Mouse (Mus musculus) neural tube, embryonic 13.5 days (tissue): ENCODE results near the gene Tnxb. TPM values are rescaled to one million over a fixed set of nuclear protein-coding genes. Genes with fewer than 3 reads are reported as not detected.
"Not testable (repeated sequence)": the region's sequence is repeated elsewhere in the genome, so short reads cannot be mapped to it uniquely, and the experiment has no call there.

ENCODE experiments used
- ATAC-seq: fragments of 200-750 bp; cut with Nextera tagmentation; 2 replicates; pipeline ENCODE4 v1.8.0; 2017; ENCODE audit warnings: low read depth, mild to moderate bottlenecking, moderate TSS enrichment, moderate library complexity
- H3K27ac ChIP-seq: fragments of 300-500 bp; sonication (generic); replicated peaks from 2 replicates; pipeline ENCODE4 v1.5.1; 2015; ENCODE audit warnings: moderate library complexity, mild to moderate bottlenecking, inconsistent platforms
- H3K27me3 ChIP-seq: fragments of 300-500 bp; sonication (generic); 2 replicates; pipeline ENCODE4 v1.6.1; 2015; ENCODE audit warnings: mild to moderate bottlenecking, inconsistent platforms
- H3K36me3 ChIP-seq: fragments of 300-500 bp; sonication (generic); 2 replicates; pipeline ENCODE4 v1.6.1; 2015; ENCODE audit warnings: mild to moderate bottlenecking, inconsistent platforms
- H3K4me1 ChIP-seq: fragments of 300-500 bp; sonication (generic); replicated peaks from 2 replicates; pipeline ENCODE4 v1.6.1; 2015; ENCODE audit warnings: inconsistent platforms
- H3K4me2 ChIP-seq: fragments of 300-500 bp; sonication (generic); 2 replicates; pipeline ENCODE4 v1.6.1; 2015; ENCODE audit warnings: inconsistent platforms, mild to moderate bottlenecking, moderate library complexity
- H3K4me3 ChIP-seq: fragments of 300-500 bp; sonication (generic); 2 replicates; pipeline ENCODE4 v1.5.1; 2015; ENCODE audit warnings: mild to moderate bottlenecking, inconsistent platforms
- H3K9ac ChIP-seq: fragments of 300-500 bp; sonication (generic); 2 replicates; pipeline ENCODE4 v1.6.1; 2015; ENCODE audit warnings: moderate library complexity, mild to moderate bottlenecking, inconsistent platforms
- H3K9me3 ChIP-seq: fragments of 300-500 bp; sonication (generic); 2 replicates; pipeline ENCODE4 v1.6.1; 2016; ENCODE audit warnings: inconsistent platforms
- WGBS: fragments of 180-500 bp; shearing (Covaris S2); methylation state at CpG from one replicate; pipeline ENCODE4 v1.1.7; 2015; 5-methylcytosine and 5-hydroxymethylcytosine counted together
- polyA plus RNA-seq: library from polyadenylated mRNA; unstranded; fragments of >200 nt; fragmentation: Nextera tagmentation; extraction: Ambion mirVana; gene quantifications from 2 replicates; pipeline ENCODE4 v1.2.1, GENCODE M21; 2015

Gene Tnxb
- polyA plus RNA-seq, 1 experiment from 2014 or later, result 0.11 TPM

DNA sequence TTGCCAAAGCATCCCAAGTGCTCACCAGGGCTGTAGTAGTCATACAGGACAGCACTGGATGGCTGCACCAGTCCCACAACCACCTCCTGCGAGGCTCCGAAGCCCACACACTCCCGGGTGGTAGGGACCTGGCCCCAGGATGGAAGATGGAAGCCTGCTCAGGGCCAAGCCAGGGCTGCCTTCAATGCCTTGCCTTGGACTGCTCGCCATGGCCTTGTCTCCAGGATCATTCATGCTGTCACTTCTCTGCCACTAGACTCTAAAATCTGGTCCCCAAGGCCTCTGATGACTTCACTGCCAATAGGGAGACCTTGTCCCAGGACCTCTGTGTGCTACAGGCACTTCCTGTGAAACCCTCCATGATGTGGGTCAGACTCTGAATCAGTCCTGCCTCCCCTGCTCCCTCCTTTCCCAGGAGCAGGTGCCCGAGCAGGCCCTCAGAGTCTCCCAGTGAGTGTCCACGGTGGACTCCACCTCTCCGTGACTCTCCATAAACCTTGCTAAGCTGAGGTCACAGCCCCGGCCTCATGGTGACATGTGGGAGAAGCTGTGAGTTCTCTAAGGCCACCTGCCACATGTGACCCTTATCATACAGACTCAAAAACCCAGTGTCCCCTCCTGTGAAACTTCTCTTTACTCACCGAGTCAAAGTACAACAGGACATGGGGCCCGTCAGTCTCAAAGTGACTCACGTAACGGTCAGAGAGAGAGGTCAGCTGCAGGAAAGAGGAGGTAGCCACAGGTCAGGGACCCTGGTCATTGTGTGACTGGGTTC lies 59.6 kb downstream of the Tnxb start:
- not testable (repeated sequence) for H3K27me3 ChIP-seq, H3K36me3 ChIP-seq, H3K4me3 ChIP-seq, H3K9ac ChIP-seq, ATAC-seq, H3K4me1 ChIP-seq, H3K4me2 ChIP-seq, H3K9me3 ChIP-seq, H3K27ac ChIP-seq
- WGBS, result 82% methylated on average over 12 of the region's 12 CpGs

GRCm38 (mm10) chr17:34737466-34737865 lies 67.1 kb downstream of the Tnxb start:
- H3K4me3 ChIP-seq, ATAC-seq, H3K4me2 ChIP-seq, H3K9me3 ChIP-seq, H3K9ac ChIP-seq, H3K27me3 ChIP-seq, H3K36me3 ChIP-seq, H3K27ac ChIP-seq, H3K4me1 ChIP-seq: not testable (repeated sequence)
- 84% methylated on average over 5 of the region's 5 CpGs for WGBS

- H3K9ac ChIP-seq, ATAC-seq: not testable (repeated sequence)
Measured at GRCm38 (mm10) chr17:34739708-34740107, 69.4 kb downstream of the Tnxb start.

DNA sequence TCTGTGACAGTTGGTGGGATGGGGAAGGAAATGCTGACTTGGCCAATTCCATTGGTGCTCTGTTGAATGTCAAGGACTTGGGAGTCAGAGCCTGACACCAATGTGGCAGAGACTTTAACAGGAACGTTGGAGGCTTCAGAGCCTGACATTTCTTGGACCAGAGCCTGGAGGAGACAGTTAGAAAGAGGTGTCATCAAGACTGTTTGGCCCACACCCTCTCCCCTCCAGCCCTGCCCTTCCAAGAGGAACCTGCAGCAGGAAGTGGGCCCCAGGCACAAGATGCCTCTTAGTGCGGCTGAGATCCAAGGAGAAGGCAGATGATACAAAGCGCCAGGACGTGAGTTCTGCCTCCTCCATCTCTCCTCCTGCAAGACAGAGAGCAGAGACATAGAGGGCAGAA lies 69.9 kb downstream of the Tnxb start:
- H3K27ac ChIP-seq, result no peak overlapping the region
- no peak overlapping the region for H3K4me3 ChIP-seq
- H3K36me3 ChIP-seq, result no peaks in the 10 kb centered on the region
- H3K4me1 ChIP-seq, result no peaks in the 10 kb centered on the region
- no peak for ATAC-seq
- H3K4me2 ChIP-seq, result no peak overlapping the region
- no peak overlapping the region for H3K9ac ChIP-seq
- H3K27me3 ChIP-seq, result no peaks in the 10 kb centered on the region; the same call in 1 of the 2 replicates
- 86% methylated on average over 4 of the region's 4 CpGs for WGBS
- H3K9me3 ChIP-seq, result no peaks in the 10 kb centered on the region

More at GRCm38 (mm10) chr17:34739708-34740107, 69.4 kb downstream of the Tnxb start:
- not testable (repeated sequence) for H3K27ac ChIP-seq, H3K4me1 ChIP-seq, H3K27me3 ChIP-seq, H3K36me3 ChIP-seq, H3K4me3 ChIP-seq, H3K4me2 ChIP-seq, H3K9me3 ChIP-seq
- 92% methylated on average over 7 of the region's 7 CpGs for WGBS

GRCm38 (mm10) chr17:34743719-34744118 lies 73.4 kb downstream of the Tnxb start, which contains the start of gene C4b:
C4b (minus strand) TSS chr17:34743882.
- 90% methylated on average over 7 of the region's 7 CpGs for WGBS
- no peak for ATAC-seq
- H3K9ac ChIP-seq, result no peak within 1 kb of the TSS

GRCm38 (mm10) chr17:34744206-34744605 lies 73.9 kb downstream of the Tnxb start:
- H3K4me2 ChIP-seq, result no peak overlapping the region
- H3K9ac ChIP-seq, result no peak overlapping the region
- no peak overlapping the region for H3K4me3 ChIP-seq
- H3K27ac ChIP-seq, result no peak overlapping the region
- ATAC-seq, result no peak
- no peaks in the 10 kb centered on the region for H3K27me3 ChIP-seq
- peaks cover 5% of the 10 kb centered on the region; the same call in 1 of the 2 replicates for H3K9me3 ChIP-seq
- 85% methylated on average over 6 of the region's 6 CpGs for WGBS
- H3K4me1 ChIP-seq, result no peaks in the 10 kb centered on the region
- no peaks in the 10 kb centered on the region for H3K36me3 ChIP-seq

More at GRCm38 (mm10) chr17:34743719-34744118, 73.4 kb downstream of the Tnxb start, which contains the start of gene C4b:
- Histone ChIP-seq H3K27ac (no peak within 1 kb of the TSS), H3K9me3 (peaks cover 5% of the 10 kb centered on the region; the same call in 1 of the 2 replicates), H3K4me3 (no peak within 1 kb of the TSS), H3K27me3 (no peaks in the 10 kb centered on the region), H3K36me3 (no peaks in the 10 kb centered on the region), H3K4me1 (no peaks in the 10 kb centered on the region), H3K4me2 (no peak within 1 kb of the TSS)

- not testable (repeated sequence) for H3K9ac ChIP-seq, H3K4me1 ChIP-seq, H3K27me3 ChIP-seq, H3K4me3 ChIP-seq, H3K9me3 ChIP-seq, H3K27ac ChIP-seq, H3K36me3 ChIP-seq, ATAC-seq, H3K4me2 ChIP-seq
- WGBS, result 94% methylated on average over 6 of the region's 6 CpGs
Measured at GRCm38 (mm10) chr17:34744611-34745010, 74.3 kb downstream of the Tnxb start.

GRCm38 (mm10) chr17:34745166-34745565 lies 74.8 kb downstream of the Tnxb start:
- not testable (repeated sequence) for H3K4me3 ChIP-seq, H3K27me3 ChIP-seq, ATAC-seq, H3K36me3 ChIP-seq, H3K4me1 ChIP-seq, H3K27ac ChIP-seq, H3K4me2 ChIP-seq, H3K9ac ChIP-seq, H3K9me3 ChIP-seq
- WGBS, result 92% methylated on average over 4 of the region's 4 CpGs

DNA sequence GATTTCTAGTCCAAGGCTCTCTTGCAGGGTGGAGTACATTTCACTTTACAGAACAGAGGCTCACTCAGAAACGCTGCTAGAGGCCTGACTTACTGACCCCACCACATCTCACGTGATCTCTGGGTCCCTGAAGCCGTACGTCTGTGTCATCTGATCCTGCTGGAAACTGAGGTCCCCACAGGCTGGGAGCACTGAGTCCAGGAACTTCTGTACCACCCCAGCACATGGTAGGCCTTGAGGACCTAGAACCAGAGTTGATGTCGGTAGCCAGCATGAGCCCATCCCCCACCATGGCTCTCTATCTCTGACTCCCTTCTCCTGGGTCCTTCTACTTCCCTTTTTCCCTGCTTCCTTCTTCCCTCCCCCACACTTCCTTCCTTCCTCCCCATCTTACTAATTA lies 76.2 kb downstream of the Tnxb start:
- 82% methylated on average over 5 of the region's 5 CpGs for WGBS
- Histone ChIP-seq H3K4me2 (no peak overlapping the region), H3K36me3 (no peaks in the 10 kb centered on the region), H3K9ac (no peak overlapping the region), H3K4me3 (no peak overlapping the region), H3K27me3 (no peaks in the 10 kb centered on the region), H3K9me3 (peaks cover 5% of the 10 kb centered on the region; the same call in 1 of the 2 replicates), H3K4me1 (no peaks in the 10 kb centered on the region), H3K27ac (no peak overlapping the region)
- no peak for ATAC-seq

DNA sequence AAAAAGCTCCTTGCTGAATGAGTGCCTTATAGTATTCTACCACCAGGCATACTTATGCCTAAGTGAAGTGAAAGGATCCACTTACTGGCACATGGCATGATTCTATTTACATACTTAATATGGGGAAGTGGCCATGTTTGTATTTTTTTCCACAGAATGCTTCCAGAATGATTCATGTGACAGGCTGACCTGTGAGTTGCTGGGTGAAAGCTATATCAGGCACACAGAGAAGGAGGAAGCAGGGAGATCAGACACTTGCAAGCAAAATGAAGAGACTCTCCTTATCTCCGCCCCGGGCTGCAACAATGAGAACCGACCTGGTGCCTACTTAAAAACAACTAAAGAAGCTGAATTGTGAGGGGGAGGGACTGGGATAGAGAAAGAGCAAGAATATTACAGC lies 91.1 kb downstream of the Tnxb start:
- Histone ChIP-seq H3K4me2 (no peak overlapping the region), H3K27ac (no peak overlapping the region), H3K27me3 (no peaks in the 10 kb centered on the region), H3K4me1 (no peaks in the 10 kb centered on the region), H3K9me3 (no peaks in the 10 kb centered on the region), H3K4me3 (no peak overlapping the region), H3K9ac (no peak overlapping the region), H3K36me3 (no peaks in the 10 kb centered on the region)
- WGBS, result 80% methylated on average over 3 of the region's 3 CpGs
- no peak for ATAC-seq
